ENCODE assay signal across 9 mouse cellular contexts in the genomic region with DNA sequence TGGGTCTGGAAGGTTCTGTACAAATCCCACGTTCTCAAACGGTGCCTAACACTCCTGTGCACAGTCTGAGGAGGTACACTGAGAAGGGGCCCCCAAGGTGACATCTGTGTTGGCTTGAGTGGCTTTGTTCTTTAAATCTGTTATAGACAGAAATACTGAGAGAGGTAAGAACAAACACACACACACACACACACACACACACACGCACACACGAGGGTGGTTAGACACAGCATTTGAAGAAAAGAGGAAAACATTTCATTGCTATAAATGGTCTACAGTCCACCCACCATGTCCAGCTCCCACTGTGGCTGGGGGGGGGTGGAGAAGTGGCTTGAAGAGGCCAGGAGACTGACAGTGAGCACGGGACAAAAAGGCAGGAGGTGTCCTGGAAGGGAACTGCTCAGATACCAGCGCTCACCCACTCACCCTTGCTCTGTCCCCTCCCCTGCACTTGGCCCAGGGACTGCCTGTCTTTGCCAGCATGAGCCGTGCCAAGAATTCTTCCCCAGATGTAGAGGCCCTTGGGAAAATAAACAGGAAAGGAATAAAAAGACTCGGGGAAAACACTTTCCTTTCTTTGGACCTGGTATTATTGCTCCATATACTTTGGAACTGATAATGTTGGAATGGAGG. TPM values are rescaled to one million over a fixed set of nuclear protein-coding genes. Genes with fewer than 3 reads are reported as not detected.
DNase-seq lines count a peak whose midpoint lies in the region; ATAC-seq lines count a peak whose summit lies in the region.
"Had no signal": no experiment of that assay in that cellular context is flagged by ENCODE, and none has a peak within 500 bp of the region (broad histone marks: within the 10 kb centered on the region; RNA-seq: fewer than 3 reads in every experiment).

No protein-coding gene starts in this region.

- no peaks in the 10 kb centered on the region for H3K36me3 ChIP-seq in embryonic facial prominence, embryonic 13.5 days
- no peaks in the 10 kb centered on the region for H3K36me3 ChIP-seq in embryonic facial prominence, embryonic 10.5 days (replicated peaks)
- H3K36me3 ChIP-seq in stomach, embryonic 14.5 days (ENCODE audit: control insufficient read depth, insufficient read depth, low read length), result no peaks in the 10 kb centered on the region
- H3K36me3 ChIP-seq: neural tube, embryonic 12.5 days had no signal

- no peak overlapping the region for H3K4me3 ChIP-seq in embryonic facial prominence, embryonic 13.5 days
- H3K4me3 ChIP-seq in embryonic facial prominence, embryonic 10.5 days, result no peak overlapping the region
- no peak overlapping the region for H3K4me3 ChIP-seq in stomach, embryonic 14.5 days (ENCODE audit: low read depth, low read length)
- H3K4me3 ChIP-seq: neural tube, embryonic 12.5 days had no signal

- H3K27ac ChIP-seq in embryonic facial prominence, embryonic 13.5 days, result peak overlapping the region; percentile 66
- H3K27ac ChIP-seq in embryonic facial prominence, embryonic 10.5 days (replicated peaks), result no peak overlapping the region
- peak overlapping the region; percentile 34; the same call in 1 of the 2 replicates for H3K27ac ChIP-seq in stomach, embryonic 14.5 days (ENCODE audit: low read length)
- H3K27ac ChIP-seq: neural tube, embryonic 12.5 days had no signal

- whole genome bisulfite sequencing in embryonic facial prominence, embryonic 13.5 days, result 48% methylated on average over 8 of the region's 8 CpGs
- 72% methylated on average over 8 of the region's 8 CpGs for whole genome bisulfite sequencing in embryonic facial prominence, embryonic 10.5 days
- WGBS in stomach, embryonic 14.5 days, result 51% methylated on average over 8 of the region's 8 CpGs

- no peak for DNase-seq in embryonic facial prominence, embryonic 10.5 days (ENCODE audit: low spot score)
- peak; percentile 14 to 30 for DNase-seq in spleen, postnatal 36 days (ENCODE audit: low spot score in 2 of 2)
- DNase-seq in spleen, adult 12 weeks (ENCODE audit: low spot score), result no peak
- DNase-seq in heart, postnatal 4 days, result peak; percentile 88
- peak; percentile 88 to 90 for DNase-seq in lung, adult 18-20 months
- no peak for DNase-seq in thymus, postnatal 4 days

- no peak overlapping the region for H3K4me2 ChIP-seq in embryonic facial prominence, embryonic 13.5 days
- no peak overlapping the region for H3K4me2 ChIP-seq in stomach, embryonic 14.5 days (replicated peaks; ENCODE audit: low read depth, low read length)
- H3K4me2 ChIP-seq: neural tube, embryonic 12.5 days had no signal

- H3K4me1 ChIP-seq in embryonic facial prominence, embryonic 13.5 days, result peaks cover 42% of the 10 kb centered on the region
- peaks cover 40% of the 10 kb centered on the region for H3K4me1 ChIP-seq in embryonic facial prominence, embryonic 10.5 days
- H3K4me1 ChIP-seq in stomach, embryonic 14.5 days (ENCODE audit: control insufficient read depth, insufficient read depth, low read length), result peaks cover 30% of the 10 kb centered on the region

- H3K27me3 ChIP-seq in embryonic facial prominence, embryonic 13.5 days, result no peaks in the 10 kb centered on the region
- peaks cover 40% of the 10 kb centered on the region for H3K27me3 ChIP-seq in embryonic facial prominence, embryonic 10.5 days (replicated peaks; ENCODE audit: low read depth, poor library complexity, severe bottlenecking)
- H3K27me3 ChIP-seq in stomach, embryonic 14.5 days (ENCODE audit: control insufficient read depth, insufficient read depth, low read length), result no peaks in the 10 kb centered on the region

- H3K9ac ChIP-seq in embryonic facial prominence, embryonic 13.5 days, result 0 out of 2 replicates have a peak overlapping the region, but pooled peaks have one; percentile 11
- H3K9ac ChIP-seq in stomach, embryonic 14.5 days (replicated peaks; ENCODE audit: low read depth, low read length), result no peak overlapping the region
- H3K9ac ChIP-seq: neural tube, embryonic 12.5 days had no signal

- ATAC-seq in embryonic facial prominence, embryonic 13.5 days (ENCODE audit: insufficient number of reproducible peaks, insufficient read depth, low FRiP score, low TSS enrichment, low read depth), result no peak
- ATAC-seq in stomach, embryonic 14.5 days (ENCODE audit: insufficient number of reproducible peaks, insufficient read depth, low FRiP score, low read depth), result no peak

- H3K9me3 ChIP-seq in embryonic facial prominence, embryonic 13.5 days, result no peaks in the 10 kb centered on the region
- no peaks in the 10 kb centered on the region for H3K9me3 ChIP-seq in embryonic facial prominence, embryonic 10.5 days
- no peaks in the 10 kb centered on the region for H3K9me3 ChIP-seq in stomach, embryonic 14.5 days (ENCODE audit: control insufficient read depth, low read depth, low read length)
- H3K9me3 ChIP-seq: neural tube, embryonic 12.5 days had no signal

RNA-seq across cellular contexts. Expression of a gene that starts 5.4 kb away (rescaled TPM):
- polyA plus RNA-seq in embryonic facial prominence, embryonic 13.5 days (2015; fragmentation: Nextera tagmentation; extraction: Ambion mirVana), result 3.3 and 5.0 TPM in 2 replicates
- polyA plus RNA-seq in embryonic facial prominence, embryonic 10.5 days (2016; fragmentation: Nextera tagmentation; extraction: Ambion mirVana), result 0.74 and 0.91 TPM in 2 replicates
- total RNA-seq in heart, postnatal 4 days (2021), result 10 to 100 TPM; 14.5 to 15.0 TPM
- 0.91 and 1.6 TPM in 2 replicates for polyA plus RNA-seq in stomach, embryonic 14.5 days (2014; fragmentation: Nextera tagmentation; extraction: Ambion mirVana)

RNA-seq across cellular contexts. Expression of a gene that starts 8.0 kb away (rescaled TPM):
- polyA plus RNA-seq in embryonic facial prominence, embryonic 13.5 days (2015; fragmentation: Nextera tagmentation; extraction: Ambion mirVana), result 0.81 and 1.0 TPM in 2 replicates
- 0.38 and 0.79 TPM in 2 replicates for polyA plus RNA-seq in embryonic facial prominence, embryonic 10.5 days (2016; fragmentation: Nextera tagmentation; extraction: Ambion mirVana)
- total RNA-seq in heart, postnatal 4 days (2021), result under 1 TPM; 0.16 to 0.29 TPM
- polyA plus RNA-seq in stomach, embryonic 14.5 days (2014; fragmentation: Nextera tagmentation; extraction: Ambion mirVana), result 1.8 and 2.1 TPM in 2 replicates

Comparison
In these comparisons a context has a peak if more than half of its experiments do, and no peak if none do; other contexts are left out.
1. DNase-seq: peak in spleen, postnatal 36 days (2 of 2), heart, postnatal 4 days (single experiment) and lung, adult 18-20 months (2 of 2); none in embryonic facial prominence, embryonic 10.5 days (single experiment), spleen, adult 12 weeks (single experiment) and thymus, postnatal 4 days (single experiment).